Mouse (Mus musculus) liver, embryonic 14.5 days (tissue): ENCODE measurements around the gene 4930562C15Rik. TPM values are rescaled to one million over a fixed set of nuclear protein-coding genes. Genes with fewer than 3 reads are reported as not detected.

ENCODE experiments used
- ATAC-seq: fragments of 200-750 bp; cut with Nextera tagmentation; 2 replicates; pipeline ENCODE4 v1.8.0; 2017; ENCODE audit warnings: moderate number of reproducible peaks, mild to moderate bottlenecking, moderate library complexity; ENCODE audit not compliant: insufficient read depth
- DNase-seq, 3 experiments: peaks; one replicate each; pipeline ENCODE4 v3.0.0-alpha.2; 2012 to 2013; ENCODE audit warnings: low read depth in 3 of 3, low spot score in 3 of 3
- H3K27ac ChIP-seq: fragments of 300-500 bp; sonication (generic); 2 replicates; pipeline ENCODE4 v1.5.1; 2014; ENCODE audit warnings: moderate library complexity, mild to moderate bottlenecking, control low read depth, inconsistent platforms
- H3K27me3 ChIP-seq: fragments of 300-500 bp; sonication (generic); 2 replicates; pipeline ENCODE4 v1.6.1; 2014; ENCODE audit warnings: mild to moderate bottlenecking, low read length, moderate library complexity; ENCODE audit not compliant: control insufficient read depth, insufficient read depth
- H3K36me3 ChIP-seq: fragments of 300-500 bp; sonication (generic); replicated peaks from 2 replicates; pipeline ENCODE4 v1.6.1; 2014; ENCODE audit warnings: low read depth; ENCODE audit not compliant: control insufficient read depth, insufficient read depth
- H3K4me1 ChIP-seq, 2 experiments: fragments of 200-500 bp in 1 of 2; fragments of 300-500 bp in 1 of 2; sonication (generic) in 1 of 2; replicated peaks; 2 replicates each; pipeline ENCODE4 v1.6.1; 2012 to 2014; ENCODE audit warnings: antibody characterized with exemption in 1 of 2, inconsistent platforms in 1 of 2, low read length in 1 of 2; ENCODE audit not compliant: control insufficient read depth in 2 of 2, insufficient read depth in 2 of 2
- H3K4me2 ChIP-seq: fragments of 300-500 bp; sonication (generic); 2 replicates; pipeline ENCODE4 v1.6.1; 2014; ENCODE audit warnings: low read depth, mild to moderate bottlenecking, control low read depth, moderate library complexity
- H3K4me3 ChIP-seq, 2 experiments: fragments of 200-500 bp in 1 of 2; fragments of 300-500 bp in 1 of 2; sonication (generic) in 1 of 2; 2 replicates each; pipeline ENCODE4 v1.5.1; 2012 to 2014; ENCODE audit warnings: low read depth in 2 of 2, low read length in 2 of 2, mild to moderate bottlenecking in 2 of 2, control low read depth in 1 of 2, inconsistent platforms in 1 of 2, moderate library complexity in 1 of 2; ENCODE audit not compliant: insufficient read depth in 1 of 2
- H3K9ac ChIP-seq: fragments of 300-500 bp; sonication (generic); replicated peaks from 2 replicates; pipeline ENCODE4 v1.6.1; 2014; ENCODE audit warnings: mild to moderate bottlenecking, control low read depth, moderate library complexity
- H3K9me3 ChIP-seq: fragments of 300-500 bp; sonication (generic); 2 replicates; pipeline ENCODE4 v1.6.1; 2016; ENCODE audit warnings: low read length, mixed read lengths; ENCODE audit not compliant: control insufficient read depth
- CTCF ChIP-seq: IDR thresholded peaks from 2 replicates; pipeline ENCODE4 v1.5.1; 2016; ENCODE audit warnings: antibody characterized with exemption, low read depth, control low read depth
- EP300 ChIP-seq: IDR thresholded peaks from 2 replicates; pipeline ENCODE4 v1.6.1; 2016; ENCODE audit warnings: antibody characterized with exemption, low read depth
- WGBS: fragments of 180-500 bp; shearing (Covaris S2); extraction: QIAGEN DNeasy Blood & Tissue Kit; methylation state at CpG from one replicate; pipeline ENCODE4 v1.1.7; 2014; ENCODE audit not compliant: insufficient replicate concordance; 5-methylcytosine and 5-hydroxymethylcytosine counted together
- polyA plus RNA-seq, 2 experiments: library from polyadenylated mRNA; depleted of rRNA in 1 of 2; stranded (reverse) in 1 of 2; unstranded in 1 of 2; fragments of >200 nt; fragmentation: Nextera tagmentation in 1 of 2; extraction: Ambion mirVana in 1 of 2; gene quantifications; 2 replicates each; pipeline versions ENCODE4 v1.2.1 to v1.2.3; 2012 to 2014

Gene 4930562C15Rik
- polyA plus RNA-seq, 2 experiments = not detected

DNA sequence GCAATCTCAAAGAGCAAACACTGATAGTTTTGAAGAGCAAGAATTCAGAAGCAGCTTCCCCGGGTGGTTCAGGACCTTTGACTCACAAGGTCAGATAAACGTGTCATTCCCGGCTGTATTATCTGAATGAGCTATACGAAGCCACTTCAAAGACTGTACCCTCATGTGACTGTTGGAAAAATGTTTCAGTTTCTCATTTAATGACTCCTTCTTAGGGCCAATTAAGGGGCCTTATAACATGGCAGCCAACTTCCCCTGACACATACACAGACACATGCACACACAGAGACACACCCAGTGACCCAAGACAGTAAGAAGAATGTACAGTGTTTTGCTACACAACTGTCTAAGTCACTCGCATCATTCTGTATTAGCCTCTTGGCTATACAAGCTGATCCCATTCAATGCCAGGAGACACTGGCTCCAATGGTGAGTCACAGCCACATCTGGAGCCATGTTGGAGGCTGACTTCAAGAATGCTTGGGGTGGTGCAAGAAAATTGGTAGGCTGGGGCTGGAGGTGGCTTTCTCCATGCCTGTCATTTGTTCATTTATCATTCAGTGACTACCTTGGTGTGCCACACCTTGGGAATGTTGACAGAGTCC lies 19.9 kb downstream of the 4930562C15Rik start:
- no peak overlapping the region for H3K27ac ChIP-seq
- no peak overlapping the region for H3K4me2 ChIP-seq
- no peak overlapping the region for H3K9ac ChIP-seq
- DNase-seq = no peak
- H3K4me3 ChIP-seq = no peak overlapping the region
- H3K4me1 ChIP-seq = no peaks in the 10 kb centered on the region
- no peaks in the 10 kb centered on the region for H3K27me3 ChIP-seq
- WGBS = 50% methylated on average over 5 of the region's 5 CpGs
- TF ChIP-seq EP300 = no peak
- no peak for TF ChIP-seq CTCF
- no peak for ATAC-seq
- H3K9me3 ChIP-seq = no peaks in the 10 kb centered on the region
- no peaks in the 10 kb centered on the region for H3K36me3 ChIP-seq

DNA sequence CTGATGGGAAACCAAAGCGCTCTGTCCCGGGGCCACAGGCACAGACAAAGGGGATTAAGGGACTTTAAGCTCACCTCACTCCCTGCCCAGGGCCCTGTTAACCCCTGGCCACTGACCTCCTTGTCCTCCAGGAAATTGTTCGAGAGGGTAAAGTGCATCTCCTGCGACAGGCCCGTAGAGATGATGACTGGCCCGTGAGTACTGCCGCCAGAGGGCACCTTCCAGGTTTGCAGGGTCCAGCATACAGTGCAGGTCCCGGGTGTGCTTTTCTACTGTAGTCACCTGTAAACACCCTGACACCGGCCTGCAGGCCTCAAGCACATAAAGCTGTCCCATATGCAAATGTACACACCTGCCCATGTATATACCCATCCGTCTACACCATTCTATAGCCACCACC lies 26.2 kb downstream of the 4930562C15Rik start:
- no peak for TF ChIP-seq EP300
- peak; percentile 58 for TF ChIP-seq CTCF
- Histone ChIP-seq H3K9me3 (no peaks in the 10 kb centered on the region), H3K36me3 (no peaks in the 10 kb centered on the region), H3K27ac (no peak overlapping the region), H3K27me3 (no peaks in the 10 kb centered on the region), H3K4me3 (no peak overlapping the region), H3K9ac (no peak overlapping the region), H3K4me2 (no peak overlapping the region), H3K4me1 (peaks cover 0 to 3% of the 10 kb centered on the region in 2 experiments; a peak in 1 of 4 replicates)
- ATAC-seq (no peak), DNase-seq (no peak)
- WGBS = 47% methylated on average over 10 of the region's 10 CpGs

DNA sequence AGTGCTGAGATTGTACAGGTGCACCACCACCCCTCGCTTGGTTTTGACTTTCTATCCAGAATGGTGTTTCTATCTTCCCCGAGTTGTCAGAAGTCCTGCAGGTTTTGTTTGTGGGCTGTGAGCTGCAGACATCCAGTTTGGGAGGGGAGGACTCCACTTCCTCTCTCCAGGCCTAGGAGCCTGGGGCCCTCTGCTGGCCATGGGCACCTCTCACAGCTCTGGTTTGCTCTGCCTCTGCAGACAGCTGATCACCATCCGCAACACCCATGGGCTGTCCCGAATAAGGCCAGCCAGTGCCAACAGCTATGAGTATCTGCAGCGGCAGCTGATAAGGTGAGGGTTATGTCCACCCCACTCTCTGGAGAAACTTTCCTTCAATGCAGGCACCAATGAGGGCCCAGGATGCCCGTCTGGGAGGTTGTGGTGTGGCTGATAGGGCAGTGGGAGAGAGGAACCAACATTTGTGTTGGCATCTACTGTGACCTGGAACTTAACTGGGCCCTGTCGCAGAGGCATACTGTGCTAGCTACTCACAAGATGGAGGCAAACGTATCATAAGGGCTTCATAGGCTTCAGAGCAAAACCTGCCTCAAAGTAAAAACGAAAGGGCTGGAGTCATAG lies 27.8 kb downstream of the 4930562C15Rik start:
- no peak overlapping the region for H3K4me3 ChIP-seq
- H3K4me2 ChIP-seq = no peak overlapping the region
- H3K27me3 ChIP-seq = no peaks in the 10 kb centered on the region
- WGBS = 31% methylated on average over 9 of the region's 9 CpGs
- H3K27ac ChIP-seq = no peak overlapping the region
- TF ChIP-seq CTCF = peak; percentile 86
- no peak for TF ChIP-seq EP300
- peak in 1 of 3 experiments; percentile 37 for DNase-seq
- H3K4me1 ChIP-seq = peaks cover 0 to 3% of the 10 kb centered on the region in 2 experiments; a peak in 1 of 4 replicates
- no peaks in the 10 kb centered on the region for H3K36me3 ChIP-seq
- no peaks in the 10 kb centered on the region for H3K9me3 ChIP-seq
- ATAC-seq = peak; percentile 69; the same call in 1 of the 2 replicates
- no peak overlapping the region for H3K9ac ChIP-seq

GRCm38 (mm10) chr16:4863742-4864141 lies 28.5 kb downstream of the 4930562C15Rik start:
- no peak; the same call in 1 of the 2 replicates for ATAC-seq
- WGBS = 74% methylated on average over 8 of the region's 8 CpGs

DNA sequence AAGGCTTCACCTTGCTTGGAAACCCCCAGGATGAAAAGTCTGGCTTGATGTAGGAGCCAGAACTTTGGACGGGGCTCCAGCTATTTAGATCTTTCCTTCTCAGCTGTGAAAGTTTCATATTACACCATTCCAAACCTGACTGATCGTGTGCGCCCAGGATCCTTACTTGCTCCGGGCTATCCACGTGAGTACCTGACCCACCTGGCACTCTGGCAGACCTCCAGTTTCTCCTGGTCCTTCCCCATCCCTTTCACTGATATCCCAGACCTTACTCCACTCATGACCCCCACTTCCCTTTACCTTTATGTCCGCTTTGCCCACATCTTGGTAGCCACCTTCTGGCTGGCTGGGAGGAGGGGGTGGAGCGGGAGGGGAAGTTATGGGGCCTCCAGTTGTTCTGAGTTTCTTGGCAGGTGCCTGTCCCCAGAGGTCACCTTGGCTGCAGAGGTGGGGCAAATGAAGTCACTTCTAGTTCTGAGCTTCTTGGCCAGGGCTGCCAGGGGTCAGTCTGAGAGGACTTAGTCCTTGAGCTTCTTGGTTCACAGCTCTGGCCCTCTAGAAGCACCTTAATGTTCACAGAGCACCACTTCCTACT lies 31.0 kb downstream of the 4930562C15Rik start:
- no peak for DNase-seq
- no peak overlapping the region for H3K9ac ChIP-seq
- H3K27ac ChIP-seq = no peak overlapping the region
- no peak for TF ChIP-seq CTCF
- H3K9me3 ChIP-seq = no peaks in the 10 kb centered on the region
- H3K36me3 ChIP-seq = no peaks in the 10 kb centered on the region
- no peak overlapping the region for H3K4me2 ChIP-seq
- H3K4me3 ChIP-seq = no peak overlapping the region
- H3K4me1 ChIP-seq = peaks cover 0 to 3% of the 10 kb centered on the region in 2 experiments; a peak in 1 of 4 replicates
- H3K27me3 ChIP-seq = no peaks in the 10 kb centered on the region
- no peak for ATAC-seq
- WGBS = 55% methylated on average over 7 of the region's 7 CpGs

More at GRCm38 (mm10) chr16:4863742-4864141, 28.5 kb downstream of the 4930562C15Rik start:
- Histone ChIP-seq H3K4me3 (no peak overlapping the region), H3K9ac (no peak overlapping the region), H3K4me2 (no peak overlapping the region), H3K36me3 (no peaks in the 10 kb centered on the region), H3K27me3 (no peaks in the 10 kb centered on the region), H3K4me1 (peaks cover 0 to 3% of the 10 kb centered on the region in 2 experiments; a peak in 1 of 4 replicates), H3K9me3 (no peaks in the 10 kb centered on the region), H3K27ac (no peak overlapping the region)
- TF ChIP-seq CTCF (no peak), EP300 (no peak)
- DNase-seq = no peak
